ENCODE assay signal across 30 mouse cellular contexts in genomic region chr2:50087761-50088160, GRCm38 (mm10). TPM values are rescaled to one million over a fixed set of nuclear protein-coding genes. Genes with fewer than 3 reads are reported as not detected.
"Had no signal": no experiment of that assay in that cellular context is flagged by ENCODE, and none has a peak within 500 bp of the region (broad histone marks: within the 10 kb centered on the region; RNA-seq: fewer than 3 reads in every experiment).

No protein-coding gene starts in this region.

- ATAC-seq: hindbrain, embryonic 16.5 days; inflammation-experienced regulatory T-cells, adult 6 months; intestine, embryonic 16.5 days; liver, postnatal 0 days had no signal

- H3K9ac ChIP-seq: heart, embryonic 12.5 days; hindbrain, embryonic 12.5 days; hindbrain, embryonic 14.5 days; kidney, embryonic 15.5 days; limb, embryonic 12.5 days; liver, embryonic 13.5 days; liver, embryonic 15.5 days; liver, postnatal 0 days had no signal

- H3K27me3 ChIP-seq: heart, embryonic 12.5 days; hindbrain, embryonic 12.5 days; kidney, embryonic 15.5 days; limb, embryonic 12.5 days; liver, embryonic 13.5 days; liver, embryonic 15.5 days had no signal

- H3K36me3 ChIP-seq: heart, embryonic 12.5 days; hindbrain, embryonic 10.5 days; hindbrain, embryonic 12.5 days; kidney, embryonic 15.5 days; limb, embryonic 10.5 days; limb, embryonic 12.5 days; liver, embryonic 13.5 days; liver, embryonic 15.5 days had no signal

- H3K9me3 ChIP-seq: heart, embryonic 12.5 days; hindbrain, embryonic 10.5 days; hindbrain, embryonic 12.5 days; kidney, embryonic 15.5 days; limb, embryonic 10.5 days; limb, embryonic 12.5 days; liver, embryonic 13.5 days; liver, embryonic 15.5 days had no signal

- H3K27ac ChIP-seq: gastrocnemius, adult 2 months; heart, adult 2 months; hindbrain, embryonic 10.5 days; hindbrain, embryonic 12.5 days; hindbrain, embryonic 14.5 days; kidney, embryonic 15.5 days; kidney, postnatal 0 days; left cerebral cortex, adult 2 months; limb, embryonic 10.5 days; limb, embryonic 12.5 days; liver, embryonic 13.5 days; liver, embryonic 15.5 days had no signal

- H3K4me1 ChIP-seq: hindbrain, embryonic 12.5 days; kidney, embryonic 15.5 days; liver, embryonic 13.5 days; liver, embryonic 15.5 days had no signal

- DNase-seq: gastrocnemius, adult 2 months; gastrocnemius, postnatal 10 days; gastrocnemius, postnatal 25 days; heart, adult 2 months; heart, postnatal 10 days; heart, postnatal 4 days; kidney, adult 11 months; kidney, adult 2 months; kidney, adult 9 months; kidney, postnatal 14 days; kidney, postnatal 36 days; layer of hippocampus, adult 9-11 months; layer of hippocampus, postnatal 36 days; liver; liver, embryonic 13.5 days; liver, postnatal 0 days had no signal

- H3K4me2 ChIP-seq: heart, embryonic 12.5 days; hindbrain, embryonic 12.5 days; hindbrain, embryonic 14.5 days; kidney, embryonic 15.5 days; limb, embryonic 12.5 days; liver, embryonic 11.5 days; liver, embryonic 13.5 days; liver, embryonic 15.5 days had no signal

- H3K4me3 ChIP-seq: gastrocnemius, adult 2 months; heart, adult 2 months; heart, embryonic 12.5 days; hindbrain, embryonic 10.5 days; hindbrain, embryonic 12.5 days; kidney, embryonic 15.5 days; left cerebral cortex, adult 2 months; limb, embryonic 10.5 days; limb, embryonic 12.5 days; liver, embryonic 13.5 days; liver, embryonic 15.5 days had no signal

RNA-seq across cellular contexts. Expression of gene Lypd6, which starts 21.5 kb away (rescaled TPM):
- polyA plus RNA-seq: inflammation-experienced regulatory T-cells, adult 6 months had no signal
